Mouse (Mus musculus): Measurements from ENCODE around the gene Unc13a. TPM values are rescaled to one million over a fixed set of nuclear protein-coding genes. Genes with fewer than 3 reads are reported as not detected.

Gene Unc13a
- polyA plus RNA-seq, 1 experiment from 2014 or later: 1.1 TPM

- WGBS: 27% methylated on average over 8 of the region's 9 CpGs
- Histone ChIP-seq H3K27me3 (replicated peaks) (peaks cover 65% of the 10 kb centered on the region), H3K9me3 (no peaks in the 10 kb centered on the region), H3K4me2 (no peak overlapping the region), H3K9ac (no peak overlapping the region), H3K4me3 (replicated peaks) (no peak overlapping the region), H3K36me3 (no peaks in the 10 kb centered on the region), H3K4me1 (peaks cover 12% of the 10 kb centered on the region; the same call in 1 of the 2 replicates), H3K27ac (no peak overlapping the region)
- no peak for ATAC-seq (ENCODE audit: insufficient read depth, low FRiP score, low read depth)
Measured at GRCm38 (mm10) chr8:71657816-71658215, 13.7 kb downstream of the Unc13a start.

DNA sequence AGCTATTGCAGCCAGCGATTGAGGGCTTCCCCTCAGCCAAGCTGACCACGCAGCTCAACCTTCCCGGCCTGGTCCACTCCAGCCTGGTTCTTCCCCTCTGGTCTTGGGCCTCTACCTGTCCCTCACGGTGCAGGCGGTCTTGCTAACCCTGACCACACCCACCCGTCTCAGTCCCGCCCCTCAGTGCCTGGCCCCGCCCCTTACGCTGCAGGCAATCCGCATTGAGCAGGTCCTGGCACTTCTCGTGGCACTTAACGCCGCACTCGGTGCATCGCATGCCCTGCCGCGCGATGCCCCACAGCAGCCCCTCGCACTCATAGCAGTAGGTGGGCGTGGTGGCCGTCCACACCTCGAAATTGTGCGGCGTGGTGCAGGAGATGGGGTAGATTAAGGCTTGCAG is 17.0 kb downstream of the Unc13a start:
- H3K9me3 ChIP-seq: no peaks in the 10 kb centered on the region
- H3K27me3 ChIP-seq (replicated peaks): peaks cover 56% of the 10 kb centered on the region
- H3K36me3 ChIP-seq: no peaks in the 10 kb centered on the region
- no peak overlapping the region for H3K9ac ChIP-seq
- peak overlapping the region; percentile 46 for H3K4me2 ChIP-seq
- no peak overlapping the region for H3K27ac ChIP-seq
- H3K4me3 ChIP-seq (replicated peaks): 0 out of 2 replicates have a peak overlapping the region, but pooled peaks have one; percentile 4
- under 1% methylated on average over 24 of the region's 24 CpGs for WGBS
- peaks cover 12% of the 10 kb centered on the region; the same call in 1 of the 2 replicates for H3K4me1 ChIP-seq
- peak; percentile 29; the same call in 1 of the 2 replicates for ATAC-seq (ENCODE audit: insufficient read depth, low FRiP score, low read depth)

DNA sequence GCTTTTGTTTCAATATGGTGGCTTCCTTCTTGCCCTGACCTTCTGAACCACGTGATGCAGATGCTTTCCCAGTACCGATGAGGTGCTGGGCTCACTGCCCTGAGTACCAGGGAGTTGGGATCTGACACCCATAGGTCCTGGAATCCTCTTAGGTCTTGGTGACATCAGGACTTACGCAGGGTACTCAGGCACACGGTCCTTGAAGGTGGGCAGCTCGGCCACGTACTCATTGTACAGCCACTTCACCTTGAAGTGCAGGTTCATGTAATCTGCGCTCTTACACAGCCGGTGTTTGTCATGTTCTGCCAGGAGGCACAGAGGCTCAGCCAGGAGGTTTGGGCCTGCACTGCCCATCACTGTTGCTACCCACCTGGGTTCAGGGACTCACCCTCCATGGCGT is 26.0 kb downstream of the Unc13a start:
- Histone ChIP-seq H3K27me3 (replicated peaks) (no peaks in the 10 kb centered on the region), H3K4me3 (replicated peaks) (no peak overlapping the region), H3K4me2 (no peak overlapping the region), H3K9me3 (no peaks in the 10 kb centered on the region), H3K36me3 (no peaks in the 10 kb centered on the region), H3K4me1 (no peaks in the 10 kb centered on the region), H3K9ac (no peak overlapping the region), H3K27ac (no peak overlapping the region)
- no peak for ATAC-seq (ENCODE audit: insufficient read depth, low FRiP score, low read depth)
- 77% methylated on average over 9 of the region's 9 CpGs for WGBS

DNA sequence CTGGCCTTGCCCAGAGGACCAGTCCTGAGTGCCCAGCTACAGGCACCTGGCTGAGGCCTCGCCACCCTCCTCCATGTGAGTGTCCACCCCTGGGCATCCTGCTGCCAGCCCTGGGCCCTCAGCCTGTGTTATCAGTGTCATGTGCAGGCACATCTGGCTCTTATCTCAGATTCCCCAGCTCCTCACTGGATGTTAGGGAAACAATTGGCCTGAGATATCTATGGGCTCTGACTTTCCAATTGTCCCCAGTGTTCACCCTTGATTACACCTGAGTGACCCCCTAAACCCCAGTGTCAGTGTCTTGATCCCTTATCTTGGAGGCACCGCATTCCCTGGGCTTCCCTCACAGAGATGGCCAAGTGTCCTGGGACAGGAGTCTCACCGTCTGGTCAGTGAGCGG is 32.2 kb downstream of the Unc13a start:
- Histone ChIP-seq H3K36me3 (no peaks in the 10 kb centered on the region), H3K9ac (no peak overlapping the region), H3K4me1 (0 out of 2 replicates have a peak, but pooled peaks cover 3% of the 10 kb centered on the region), H3K27me3 (replicated peaks) (0 out of 2 replicates have a peak, but pooled peaks cover 7% of the 10 kb centered on the region), H3K4me2 (no peak overlapping the region), H3K27ac (no peak overlapping the region), H3K4me3 (replicated peaks) (no peak overlapping the region), H3K9me3 (no peaks in the 10 kb centered on the region)
- 89% methylated on average over 4 of the region's 4 CpGs for WGBS
- no peak for ATAC-seq (ENCODE audit: insufficient read depth, low FRiP score, low read depth)

- no peaks in the 10 kb centered on the region for H3K9me3 ChIP-seq
- 0 out of 2 replicates have a peak, but pooled peaks cover 9% of the 10 kb centered on the region for H3K4me1 ChIP-seq
- no peak overlapping the region for H3K4me2 ChIP-seq
- no peak for ATAC-seq (ENCODE audit: insufficient read depth, low FRiP score, low read depth)
- no peaks in the 10 kb centered on the region for H3K36me3 ChIP-seq
- no peak overlapping the region for H3K4me3 ChIP-seq (replicated peaks)
- no peak overlapping the region for H3K27ac ChIP-seq
- peaks cover 15% of the 10 kb centered on the region for H3K27me3 ChIP-seq (replicated peaks)
- H3K9ac ChIP-seq: no peak overlapping the region
- 68% methylated on average over 6 of the region's 6 CpGs for WGBS
Measured at GRCm38 (mm10) chr8:71638321-71638720, 33.2 kb downstream of the Unc13a start.

- H3K36me3 ChIP-seq: no peaks in the 10 kb centered on the region
- no peak overlapping the region for H3K4me3 ChIP-seq (replicated peaks)
- H3K27me3 ChIP-seq (replicated peaks): peaks cover 15% of the 10 kb centered on the region
- H3K4me2 ChIP-seq: no peak overlapping the region
- 67% methylated on average over 8 of the region's 8 CpGs for WGBS
- no peak for ATAC-seq (ENCODE audit: insufficient read depth, low FRiP score, low read depth)
- no peak overlapping the region for H3K27ac ChIP-seq
- no peaks in the 10 kb centered on the region for H3K9me3 ChIP-seq
- H3K9ac ChIP-seq: no peak overlapping the region
- H3K4me1 ChIP-seq: 0 out of 2 replicates have a peak, but pooled peaks cover 9% of the 10 kb centered on the region
Measured at GRCm38 (mm10) chr8:71637149-71638095, 34.1 kb downstream of the Unc13a start.

DNA sequence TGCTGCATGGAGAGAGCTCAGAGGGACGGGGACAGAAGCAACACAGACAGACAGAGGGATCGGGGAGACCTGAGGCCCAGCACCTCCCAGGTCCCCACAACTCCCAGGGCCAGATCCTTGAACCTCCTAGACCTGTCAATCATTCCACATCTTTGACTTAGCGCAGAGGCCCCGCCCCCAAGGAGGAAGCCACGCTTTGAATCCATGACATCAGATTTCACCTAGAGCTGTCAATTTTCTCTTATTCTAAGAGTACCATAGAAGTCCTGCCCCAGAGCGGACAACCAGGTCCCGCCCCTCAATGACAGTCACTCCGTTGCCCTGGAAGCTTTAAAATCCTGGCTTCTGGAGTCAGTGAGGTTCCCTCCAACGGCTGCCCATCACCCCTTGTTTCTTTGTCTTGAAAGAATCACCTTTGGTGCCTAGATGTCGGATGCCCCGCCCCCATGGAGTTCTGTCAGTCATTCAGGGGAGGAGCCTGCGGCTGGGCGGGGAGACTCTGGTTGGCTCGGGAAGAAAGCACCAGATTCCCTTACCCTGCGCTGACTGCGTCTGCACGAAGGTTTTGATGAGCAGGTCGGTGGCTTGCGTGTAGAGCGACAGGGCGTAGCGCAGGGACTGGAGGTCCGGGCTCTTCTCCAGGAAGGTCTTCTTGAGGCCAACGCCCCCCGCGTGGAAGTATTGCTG is 37.4 kb downstream of the Unc13a start:
- peak overlapping the region; percentile 44 for H3K4me2 ChIP-seq
- ATAC-seq (ENCODE audit: insufficient read depth, low FRiP score, low read depth): no peak
- WGBS: 4% methylated on average over 26 of the region's 26 CpGs
- peaks cover 20% of the 10 kb centered on the region for H3K4me1 ChIP-seq
- no peak overlapping the region for H3K9ac ChIP-seq
- H3K27me3 ChIP-seq (replicated peaks): peaks cover 25% of the 10 kb centered on the region
- no peak overlapping the region for H3K27ac ChIP-seq
- peak overlapping the region; percentile 13 for H3K4me3 ChIP-seq (replicated peaks)
- no peaks in the 10 kb centered on the region for H3K9me3 ChIP-seq
- H3K36me3 ChIP-seq: no peaks in the 10 kb centered on the region

DNA sequence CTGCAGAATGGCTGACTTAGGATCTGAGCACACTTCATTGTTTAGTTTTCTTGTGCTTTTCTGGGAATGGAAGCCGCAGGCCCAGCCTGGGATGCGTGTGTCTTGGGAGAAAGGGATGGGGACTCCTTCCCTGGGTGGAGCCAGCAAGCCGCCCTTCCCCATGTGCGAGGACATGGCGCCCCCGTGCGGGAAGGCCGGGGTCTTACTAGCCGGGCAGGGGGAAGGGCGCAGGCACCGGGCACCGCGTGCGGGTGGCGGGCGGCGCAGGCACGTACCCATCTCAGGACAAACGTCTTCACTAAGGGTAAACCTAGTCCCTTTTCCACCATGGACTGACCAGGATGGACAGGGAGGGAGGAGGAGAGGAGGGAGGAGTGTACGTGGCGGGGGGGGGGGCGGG is 38.4 kb downstream of the Unc13a start:
- 16% methylated on average over 19 of the region's 22 CpGs for WGBS
- Histone ChIP-seq H3K4me2 (peak overlapping the region; percentile 32; the same call in 1 of the 2 replicates), H3K9me3 (no peaks in the 10 kb centered on the region), H3K27me3 (replicated peaks) (peaks cover 25% of the 10 kb centered on the region), H3K9ac (no peak overlapping the region), H3K4me1 (peaks cover 30% of the 10 kb centered on the region), H3K36me3 (no peaks in the 10 kb centered on the region), H3K4me3 (replicated peaks) (no peak overlapping the region), H3K27ac (no peak overlapping the region)
- ATAC-seq (ENCODE audit: insufficient read depth, low FRiP score, low read depth): no peak

DNA sequence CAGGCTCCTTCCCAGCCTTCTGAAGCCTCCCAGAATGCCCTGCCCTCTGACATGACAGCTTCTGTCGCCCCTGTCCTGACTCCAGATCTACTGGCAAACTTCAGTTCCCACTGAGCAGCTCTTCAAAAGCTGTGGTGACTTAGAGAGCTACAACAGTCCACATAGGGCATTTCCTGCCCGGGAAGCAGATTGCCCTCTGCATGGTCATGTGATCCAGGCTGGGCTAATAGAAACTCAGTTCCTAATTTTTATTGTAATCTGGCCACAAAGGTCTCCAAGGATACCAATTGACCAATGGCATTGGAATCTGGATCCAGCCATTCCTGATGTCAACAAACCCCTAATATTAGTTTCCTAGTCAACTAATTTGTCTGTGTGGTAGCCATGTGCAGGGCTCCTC is 39.7 kb downstream of the Unc13a start:
- WGBS: 55% methylated on average over 2 of the region's 2 CpGs
- H3K4me3 ChIP-seq (replicated peaks): no peak overlapping the region
- H3K9me3 ChIP-seq: no peaks in the 10 kb centered on the region
- no peaks in the 10 kb centered on the region for H3K36me3 ChIP-seq
- ATAC-seq (ENCODE audit: insufficient read depth, low FRiP score, low read depth): no peak
- H3K9ac ChIP-seq: no peak overlapping the region
- H3K27me3 ChIP-seq (replicated peaks): peaks cover 25% of the 10 kb centered on the region
- no peak overlapping the region for H3K27ac ChIP-seq
- H3K4me2 ChIP-seq: no peak overlapping the region
- peaks cover 41% of the 10 kb centered on the region for H3K4me1 ChIP-seq

- ATAC-seq (ENCODE audit: insufficient read depth, low FRiP score, low read depth): no peak
Measured at GRCm38 (mm10) chr8:71630761-71631160, 40.8 kb downstream of the Unc13a start.

DNA sequence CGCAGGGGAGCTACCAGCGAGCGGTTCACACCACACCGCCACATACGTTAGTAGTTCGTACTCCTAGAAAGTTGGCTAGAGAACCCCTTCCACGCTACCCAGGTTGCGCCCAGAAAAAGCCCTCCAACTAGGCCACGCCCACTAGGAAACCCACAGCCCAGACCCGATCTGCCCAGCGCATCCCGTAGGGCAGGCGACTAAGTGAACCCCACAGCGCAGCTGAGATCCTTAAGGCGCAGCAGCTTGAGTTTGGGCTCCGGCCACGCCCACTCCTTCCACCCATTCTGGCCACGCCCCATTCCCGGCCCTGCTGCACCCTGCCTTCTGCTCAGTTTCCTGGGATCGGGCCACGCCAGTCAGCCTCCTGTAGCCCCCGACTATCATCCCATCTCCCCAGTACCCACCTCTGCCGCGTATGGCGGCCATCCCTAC is 41.8 kb downstream of the Unc13a start:
- WGBS: 3% methylated on average over 25 of the region's 25 CpGs
- ATAC-seq (ENCODE audit: insufficient read depth, low FRiP score, low read depth): peak; percentile 33
- H3K4me3 ChIP-seq (replicated peaks): peak overlapping the region; percentile 59
- H3K9ac ChIP-seq: peak overlapping the region; percentile 56; the same call in 1 of the 2 replicates
- H3K27ac ChIP-seq: peak overlapping the region; percentile 59; the same call in 1 of the 2 replicates
- H3K9me3 ChIP-seq: no peaks in the 10 kb centered on the region
- H3K4me1 ChIP-seq: peaks cover 41% of the 10 kb centered on the region
- peaks cover 6% of the 10 kb centered on the region; the same call in 1 of the 2 replicates for H3K36me3 ChIP-seq
- peaks cover 23% of the 10 kb centered on the region for H3K27me3 ChIP-seq (replicated peaks)
- H3K4me2 ChIP-seq: peak overlapping the region; percentile 100

More at GRCm38 (mm10) chr8:71630761-71631160, 40.8 kb downstream of the Unc13a start:
- Histone ChIP-seq H3K4me1 (peaks cover 41% of the 10 kb centered on the region), H3K27ac (no peak overlapping the region), H3K27me3 (replicated peaks) (peaks cover 25% of the 10 kb centered on the region), H3K9me3 (no peaks in the 10 kb centered on the region), H3K9ac (no peak overlapping the region), H3K4me3 (replicated peaks) (no peak overlapping the region), H3K4me2 (no peak overlapping the region), H3K36me3 (0 out of 2 replicates have a peak, but pooled peaks cover under 1% of the 10 kb centered on the region)
- 84% methylated on average over 6 of the region's 6 CpGs for WGBS
